23 mouse cellular contexts compared by ENCODE assay signal in the genomic region with DNA sequence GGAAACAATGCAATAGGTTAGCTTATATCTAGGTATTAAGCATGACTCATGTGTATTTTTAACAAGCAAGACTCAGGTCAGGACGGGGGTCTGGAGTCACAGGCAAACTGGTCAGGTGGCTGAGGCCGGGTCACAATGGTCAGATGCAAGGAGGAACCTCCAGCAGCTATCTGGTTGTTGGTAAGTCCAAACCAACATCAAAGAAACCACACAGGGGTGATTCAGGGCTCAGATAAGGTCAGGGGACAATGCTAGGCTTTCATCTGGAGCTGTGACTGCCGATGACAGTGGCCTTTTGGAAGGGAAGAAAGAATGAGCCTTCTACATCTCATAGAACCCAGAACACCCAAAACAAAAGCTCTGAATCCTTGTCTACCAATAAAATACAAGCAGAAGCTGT.
DNase-seq lines count a peak whose midpoint lies in the region; TF ChIP-seq lines count a peak whose summit lies in the region.
"Had no signal": no experiment of that assay in that cellular context is flagged by ENCODE, and none has a peak within 500 bp of the region (broad histone marks: within the 10 kb centered on the region; RNA-seq: fewer than 3 reads in every experiment).

No protein-coding gene starts in this region.

- WGBS in heart, embryonic 10.5 days, result 40% methylated on average over 3 of the region's 3 CpGs

- no peak for TF ChIP-seq CTCF in gastrocnemius, adult 2 months (IDR thresholded peaks at IDR 0.05)
- TF ChIP-seq CTCF in MEL (IDR thresholded peaks at IDR 0.05 in 2 of 3, conservative IDR thresholded peaks at IDR 0.05 in 1 of 3; ENCODE audit: control insufficient read depth in 1 of 3, insufficient read depth in 1 of 3, low read depth in 2 of 3, low read length in 3 of 3, poor library complexity in 1 of 3, severe bottlenecking in 1 of 3), result no peak
- TF ChIP-seq CTCF in embryonic fibroblast, embryonic 13.5 days (IDR thresholded peaks at IDR 0.05; ENCODE audit: borderline replicate concordance, insufficient read depth, low read length), result no peak

- H3K27me3 ChIP-seq in MEL (ENCODE audit: control insufficient read depth in 1 of 2, insufficient read depth in 2 of 2, low read length in 2 of 2), result peaks cover under 1 to 2% of the 10 kb centered on the region in 2 experiments; a peak in 2 of 4 replicates
- H3K27me3 ChIP-seq in myocyte (ENCODE audit: control insufficient read depth, insufficient read depth, insufficient read length), result no peaks in the 10 kb centered on the region
- H3K27me3 ChIP-seq in heart, embryonic 10.5 days (ENCODE audit: insufficient read depth, poor library complexity, severe bottlenecking), result no peaks in the 10 kb centered on the region
- H3K27me3 ChIP-seq: CH12.LX; forebrain, embryonic 15.5 days; heart, embryonic 15.5 days; limb, embryonic 15.5 days; neural tube, embryonic 13.5 days had no signal

- TF ChIP-seq POLR2A in MEL (IDR thresholded peaks at IDR 0.05; ENCODE audit: control insufficient read depth in 1 of 2, insufficient read depth in 1 of 2, low read depth in 1 of 2, low read length in 2 of 2, poor library complexity in 1 of 2), result no peak
- TF ChIP-seq POLR2A in embryonic fibroblast, embryonic 13.5 days (IDR thresholded peaks at IDR 0.05; ENCODE audit: low read depth, low read length), result no peak
- TF ChIP-seq POLR2A in myocyte (IDR thresholded peaks at IDR 0.05; ENCODE audit: insufficient read length, low read depth), result no peak

- peak overlapping the region; percentile 64 for H3K4me2 ChIP-seq in myocyte (ENCODE audit: low read depth)
- H3K4me2 ChIP-seq: forebrain, embryonic 15.5 days; heart, embryonic 15.5 days; limb, embryonic 15.5 days; neural tube, embryonic 13.5 days had no signal

- peaks cover 0 to 7% of the 10 kb centered on the region in 2 experiments; a peak in 2 of 4 replicates for H3K36me3 ChIP-seq in MEL (ENCODE audit: control insufficient read depth in 1 of 2, insufficient read depth in 2 of 2, low read length in 2 of 2)
- no peaks in the 10 kb centered on the region for H3K36me3 ChIP-seq in myocyte (ENCODE audit: control insufficient read depth, insufficient read depth)
- H3K36me3 ChIP-seq in heart, embryonic 10.5 days, result no peaks in the 10 kb centered on the region
- H3K36me3 ChIP-seq: forebrain, embryonic 10.5 days; forebrain, embryonic 15.5 days; heart, embryonic 15.5 days; limb, embryonic 10.5 days; limb, embryonic 15.5 days; midbrain, embryonic 10.5 days; neural tube, embryonic 13.5 days had no signal

- TF ChIP-seq EP300 in MEL (IDR thresholded peaks at IDR 0.05; ENCODE audit: low read depth in 1 of 2, low read length in 2 of 2), result no peak

- DNase-seq in gastrocnemius, adult 2 months, result no peak
- no peak for DNase-seq in gastrocnemius, postnatal 4 days (ENCODE audit: low spot score in 2 of 2)
- DNase-seq in MEL (ENCODE audit: low read depth, low spot score), result no peak
- DNase-seq in spleen, adult 12 weeks (ENCODE audit: low spot score), result no peak
- no peak for DNase-seq in heart, embryonic 10.5 days (ENCODE audit: low spot score)
- DNase-seq: adrenal gland, postnatal 25 days; B cell, adult 2 months; cerebellum, adult 18-20 months; cerebellum, postnatal 10 days; lung, adult 2 months; thymus, postnatal 4 days had no signal

- H3K4me1 ChIP-seq in MEL (ENCODE audit: control insufficient read depth in 1 of 2, insufficient read depth in 2 of 2, low read length in 2 of 2), result peaks cover 0 to 8% of the 10 kb centered on the region in 2 experiments; a peak in 3 of 4 replicates
- peaks cover 6% of the 10 kb centered on the region; the same call in 1 of the 2 replicates for H3K4me1 ChIP-seq in embryonic fibroblast, embryonic 13.5 days (ENCODE audit: control insufficient read depth, insufficient read depth, low read length)
- no peaks in the 10 kb centered on the region for H3K4me1 ChIP-seq in heart, embryonic 10.5 days
- H3K4me1 ChIP-seq: forebrain, embryonic 10.5 days; forebrain, embryonic 15.5 days; heart, embryonic 15.5 days; limb, embryonic 10.5 days; midbrain, embryonic 10.5 days; neural tube, embryonic 13.5 days had no signal

- H3K9ac ChIP-seq in MEL (ENCODE audit: control insufficient read depth, low read depth, low read length, poor library complexity, severe bottlenecking), result no peak overlapping the region
- H3K9ac ChIP-seq: forebrain, embryonic 15.5 days; heart, embryonic 15.5 days; limb, embryonic 15.5 days; liver, embryonic 14.5 days; neural tube, embryonic 13.5 days had no signal

- intact Hi-C loops in gastrocnemius, adult 2 months (cut with DNase I), result no loop called here

- no peak for TF ChIP-seq RAD21 in MEL (IDR thresholded peaks at IDR 0.05; ENCODE audit: low read depth, low read length)

- no peaks in the 10 kb centered on the region for H3K9me3 ChIP-seq in MEL (replicated peaks; ENCODE audit: insufficient read depth, low read length)
- H3K9me3 ChIP-seq in heart, embryonic 10.5 days, result no peaks in the 10 kb centered on the region
- H3K9me3 ChIP-seq: forebrain, embryonic 10.5 days; forebrain, embryonic 15.5 days; heart, embryonic 15.5 days; limb, embryonic 10.5 days; limb, embryonic 15.5 days; midbrain, embryonic 10.5 days; neural tube, embryonic 13.5 days had no signal

- peak overlapping the region; percentile 69 for H3K27ac ChIP-seq in gastrocnemius, adult 2 months
- H3K27ac ChIP-seq in MEL (ENCODE audit: control insufficient read depth, low read depth, low read length), result no peak overlapping the region
- peak overlapping the region; percentile 57 for H3K27ac ChIP-seq in embryonic fibroblast, embryonic 13.5 days (ENCODE audit: insufficient read depth, low read length)
- H3K27ac ChIP-seq in heart, embryonic 10.5 days, result no peak overlapping the region
- H3K27ac ChIP-seq: forebrain, embryonic 10.5 days; forebrain, embryonic 15.5 days; heart, embryonic 15.5 days; kidney, postnatal 0 days; limb, embryonic 10.5 days; limb, embryonic 15.5 days; liver, embryonic 14.5 days; midbrain, embryonic 10.5 days; neural tube, embryonic 13.5 days had no signal

- no peak overlapping the region for H3ac ChIP-seq in myocyte (ENCODE audit: control insufficient read depth, insufficient read length)

- no peak overlapping the region for H3K4me3 ChIP-seq in gastrocnemius, adult 2 months
- H3K4me3 ChIP-seq in MEL (ENCODE audit: control insufficient read depth in 1 of 2, insufficient read depth in 1 of 2, low read depth in 2 of 2, low read length in 2 of 2) (no peak overlapping the region), myocyte (no peak overlapping the region)
- H3K4me3 ChIP-seq in embryonic fibroblast, embryonic 13.5 days (ENCODE audit: insufficient read depth, low read length), result no peak overlapping the region
- H3K4me3 ChIP-seq in heart, embryonic 10.5 days, result no peak overlapping the region
- H3K4me3 ChIP-seq: forebrain, embryonic 10.5 days; forebrain, embryonic 15.5 days; heart, embryonic 15.5 days; limb, embryonic 10.5 days; limb, embryonic 15.5 days; midbrain, embryonic 10.5 days; neural tube, embryonic 13.5 days had no signal

- no peaks in the 10 kb centered on the region for H3K79me2 ChIP-seq in MEL (ENCODE audit: control insufficient read depth, insufficient read depth, low read length, poor library complexity)
- H3K79me2 ChIP-seq in myocyte (ENCODE audit: control insufficient read depth, insufficient read depth), result no peaks in the 10 kb centered on the region

TF ChIP-seq in MEL, 35 proteins besides CTCF, POLR2A, EP300 and RAD21:
- TF ChIP-seq GATA1 (IDR thresholded peaks at IDR 0.05; ENCODE audit: low read depth, low read length), result peak; percentile 41; the same call in 1 of the 2 replicates
- TF ChIP-seq CHD1 (IDR thresholded peaks at IDR 0.05; ENCODE audit: low read depth, low read length), result no peak
TF ChIP-seq in MEL: peak in this region for 1.

TF ChIP-seq in myocyte, 11 proteins besides CTCF, POLR2A, EP300 and RAD21:
- TF ChIP-seq MAX (IDR thresholded peaks at IDR 0.05; ENCODE audit: low read depth) (no peak), TCF12 (IDR thresholded peaks at IDR 0.05; ENCODE audit: insufficient read depth, poor library complexity, severe bottlenecking) (no peak), MYOG (IDR thresholded peaks at IDR 0.05; ENCODE audit: control insufficient read depth in 1 of 3, insufficient read depth in 1 of 3, insufficient read length in 2 of 3, low read depth in 2 of 3) (no peak), USF1 (IDR thresholded peaks at IDR 0.05; ENCODE audit: low read depth) (no peak), SRF (IDR thresholded peaks at IDR 0.05; ENCODE audit: control insufficient read depth, insufficient read length, low read depth) (no peak), REST (IDR thresholded peaks at IDR 0.05; ENCODE audit: insufficient read depth, insufficient read length) (no peak), MYOD1 (IDR thresholded peaks at IDR 0.05; ENCODE audit: control insufficient read depth in 1 of 3, insufficient read length in 2 of 3, low read depth in 2 of 3) (no peak), TCF3 (IDR thresholded peaks at IDR 0.05; ENCODE audit: insufficient read length, low read depth) (no peak), E2F4 (IDR thresholded peaks at IDR 0.05; ENCODE audit: insufficient read depth) (no peak), CEBPB (IDR thresholded peaks at IDR 0.05; ENCODE audit: insufficient read depth, poor library complexity, severe bottlenecking) (no peak), POLR2AphosphoS2 (IDR thresholded peaks at IDR 0.05; ENCODE audit: insufficient read length, low read depth) (no peak)
TF ChIP-seq in myocyte: peak in this region for 0.

Comparison
In these comparisons a context has a peak if more than half of its experiments do, and no peak if none do; other contexts are left out.
1. H3K27ac ChIP-seq: peak in gastrocnemius, adult 2 months (single experiment) and embryonic fibroblast, embryonic 13.5 days (single experiment); none in MEL (single experiment) and heart, embryonic 10.5 days (single experiment).